Mouse (Mus musculus): ENCODE results near the gene Ntmt1.

The Ntmt1 gene

DNA sequence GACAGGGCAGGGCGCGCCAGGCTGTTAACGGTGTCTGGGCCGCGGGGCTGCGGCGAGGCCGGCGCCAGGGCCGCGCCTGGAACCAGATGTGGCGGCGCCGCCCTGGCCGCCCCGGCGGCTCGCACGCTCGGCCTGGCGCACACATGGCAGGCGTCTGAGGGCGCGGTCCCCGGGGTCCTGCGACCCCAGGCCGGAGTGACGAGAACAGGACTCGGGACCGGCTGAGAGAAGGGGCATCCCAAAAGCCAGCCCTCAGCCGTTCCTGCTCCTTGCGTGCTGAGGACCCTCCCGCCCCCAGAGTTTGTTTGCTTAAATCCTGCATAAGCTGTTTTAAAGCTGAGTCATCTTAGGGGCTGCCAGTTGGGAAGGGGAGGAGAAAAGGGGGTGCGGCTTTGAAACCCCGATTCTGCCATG lies 57.3 kb downstream of the Ntmt1 start:
- no peak for DNase-seq (ENCODE audit: low spot score)

DNA sequence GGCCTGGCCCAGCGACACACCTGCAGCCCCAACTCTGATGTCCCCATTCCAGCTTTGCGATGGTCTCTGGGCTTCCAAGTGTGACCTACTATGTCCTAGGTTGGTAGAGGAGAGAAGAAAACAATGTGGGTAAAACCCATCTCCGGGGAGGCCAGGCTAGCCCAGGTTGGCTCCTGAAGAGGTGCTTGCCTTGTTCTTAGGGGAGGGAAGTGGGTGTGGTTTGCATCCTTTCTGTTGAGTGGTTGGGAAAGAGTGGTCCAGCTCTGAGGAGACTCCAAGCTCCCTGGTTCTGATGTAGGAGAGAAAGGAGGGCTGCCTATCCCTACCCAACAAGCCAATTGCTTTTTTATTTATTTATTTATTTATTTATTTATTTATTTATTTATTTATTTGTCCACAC lies 57.8 kb downstream of the Ntmt1 start:
- no peak for DNase-seq (ENCODE audit: low spot score)

DNA sequence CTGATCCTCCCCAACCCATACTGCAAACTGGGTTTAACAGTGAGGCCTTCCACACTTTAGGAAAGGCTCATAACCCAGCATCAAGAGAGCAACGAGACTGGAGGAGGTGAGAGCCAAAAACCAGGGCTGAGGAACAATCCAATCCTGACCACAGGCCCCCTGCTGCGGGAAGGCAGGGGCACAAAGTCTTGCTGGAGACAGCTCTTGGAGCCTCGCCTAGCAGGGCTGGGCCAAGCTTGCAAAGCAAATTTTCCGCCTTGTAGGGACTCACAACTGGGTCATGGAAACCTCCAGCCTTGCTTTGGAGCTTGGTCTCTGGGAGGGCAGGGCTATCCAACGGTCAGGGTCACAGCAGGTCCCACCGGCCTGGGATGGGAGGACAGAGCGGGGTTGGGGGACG lies 63.2 kb downstream of the Ntmt1 start:
- DNase-seq (ENCODE audit: low spot score) = peak; percentile 49

Data from layer of hippocampus, adult 11-12 months (tissue).